Mouse (Mus musculus) left cerebral cortex, adult 9 months (tissue): ENCODE results near the gene Bhlhe40.

ENCODE experiments used
- DNase-seq, 2 experiments: peaks; one replicate each; pipeline ENCODE4 v3.0.0; 2022; ENCODE audit warnings: low spot score in 2 of 2

The Bhlhe40 gene

GRCm38 (mm10) chr6:108663241-108664194, 3.1 kb downstream of the Bhlhe40 start:
- no peak for DNase-seq

GRCm38 (mm10) chr6:108664533-108665150, 4.2 kb downstream of the Bhlhe40 start:
- DNase-seq, result no peak

- no peak for DNase-seq
These were observed 5.2 kb downstream of the Bhlhe40 start for GRCm38 (mm10) chr6:108665587-108665986.

DNA sequence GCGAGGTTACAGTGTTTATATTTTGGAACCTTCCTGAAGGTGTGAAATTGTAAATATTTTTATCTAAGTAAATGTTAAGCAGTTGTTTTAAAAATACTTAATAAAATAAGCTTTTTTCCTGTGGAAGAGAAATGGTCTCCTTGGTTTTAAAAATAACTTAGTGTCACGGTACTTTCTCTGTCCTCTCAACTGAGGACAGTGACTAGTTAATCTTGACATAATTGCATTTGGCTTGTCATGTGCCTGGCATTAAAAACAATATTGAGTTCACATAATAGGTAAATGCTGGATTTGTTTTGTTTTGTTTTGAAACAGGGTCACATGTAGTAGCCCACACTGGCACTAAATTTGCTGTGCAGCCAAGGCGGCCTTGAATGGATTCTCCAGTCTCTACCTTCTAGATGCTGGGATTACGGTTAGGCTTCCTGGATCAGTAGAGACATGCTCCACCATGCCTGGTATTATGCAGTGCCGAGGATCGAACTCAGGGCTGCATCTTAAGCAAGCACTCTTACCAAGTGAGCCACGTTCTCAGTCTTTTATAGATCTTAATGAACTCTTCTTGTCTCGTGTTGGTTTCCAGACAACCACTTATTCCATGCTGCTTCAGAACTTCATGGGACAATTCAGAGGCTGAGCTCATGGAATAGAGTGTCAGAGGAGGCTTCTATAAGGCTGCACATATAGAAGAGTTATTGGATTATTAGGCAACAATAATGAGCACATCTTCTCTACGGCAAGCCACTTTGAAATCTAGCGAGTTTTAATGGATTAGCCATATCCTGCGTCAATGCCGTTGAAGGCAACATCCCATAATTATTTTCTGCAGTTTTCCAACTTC, 6.4 kb downstream of the Bhlhe40 start:
- DNase-seq, result peak in 1 of 2 experiments; percentile 14

DNA sequence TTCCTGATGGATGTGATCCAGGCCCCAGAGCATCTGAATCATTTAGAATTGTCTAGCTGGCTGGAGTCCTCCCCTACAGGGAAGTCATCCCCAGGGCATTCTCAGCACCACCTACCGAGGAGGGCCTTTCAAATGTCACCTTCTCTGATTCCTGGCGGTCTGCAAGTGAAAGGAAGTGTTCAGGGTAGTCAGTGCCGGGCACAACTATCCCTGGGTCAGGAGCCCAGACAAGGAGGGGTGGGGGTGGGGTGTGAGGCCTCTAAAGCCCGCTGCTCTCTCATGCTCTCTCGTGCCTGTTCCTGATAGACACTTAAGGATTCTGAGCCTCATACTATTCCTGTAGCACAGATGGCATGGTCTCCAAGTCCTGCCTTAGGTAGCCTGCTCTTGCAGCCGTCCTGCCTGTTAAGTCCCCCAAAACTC, 7.2 kb downstream of the Bhlhe40 start:
- DNase-seq, result no peak

DNA sequence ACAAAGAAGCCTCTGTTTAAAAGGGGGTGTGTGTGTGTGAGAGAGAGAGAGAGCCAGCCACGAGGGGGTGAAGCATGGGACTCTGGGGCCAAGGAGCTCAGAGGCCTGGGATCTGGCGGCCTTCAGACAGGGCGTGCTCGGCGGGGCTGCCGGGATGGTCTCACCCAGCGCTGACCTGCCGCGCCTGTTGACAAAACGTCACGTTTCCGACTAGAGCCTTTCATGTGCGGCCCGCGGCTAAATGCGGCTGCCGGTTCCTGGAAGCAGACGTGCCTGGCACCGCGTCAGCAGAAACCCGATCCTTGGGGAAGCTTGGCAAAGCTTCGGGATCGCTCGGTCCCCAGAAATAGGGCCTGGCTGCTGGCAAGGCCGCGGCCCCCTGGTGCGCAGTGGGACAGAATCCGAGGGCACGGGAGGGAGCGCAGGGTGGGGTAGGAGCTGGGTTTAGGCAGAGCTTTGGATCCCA, 7.9 kb downstream of the Bhlhe40 start:
- DNase-seq, result peak; percentile 56 to 83

DNA sequence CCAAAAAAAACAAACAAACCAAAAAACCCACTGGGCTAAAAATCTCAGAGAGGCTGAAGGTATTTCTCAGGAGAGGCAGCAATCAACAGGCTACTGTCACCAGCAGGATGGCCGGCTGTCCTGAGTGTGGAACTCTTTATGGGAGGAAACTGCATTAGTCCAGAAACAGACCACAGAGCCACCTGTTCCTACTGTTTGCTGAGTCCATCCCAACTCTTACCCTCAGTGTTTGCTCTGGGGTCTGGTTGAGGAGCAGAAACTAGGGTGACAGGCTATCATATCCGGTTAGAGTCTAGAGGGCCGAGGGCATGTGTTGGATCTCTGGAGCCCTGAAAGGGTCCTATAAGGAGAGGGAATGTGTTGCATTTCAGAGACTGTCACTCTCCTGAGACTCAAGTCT, 9.8 kb downstream of the Bhlhe40 start:
- DNase-seq, result no peak

- no peak for DNase-seq
These were observed 10.4 kb downstream of the Bhlhe40 start for GRCm38 (mm10) chr6:108670821-108671220.

- DNase-seq, result no peak
These were observed 11.7 kb downstream of the Bhlhe40 start for GRCm38 (mm10) chr6:108672094-108672493.

GRCm38 (mm10) chr6:108674221-108674620, 13.8 kb downstream of the Bhlhe40 start:
- DNase-seq, result no peak

- no peak for DNase-seq
These were observed 16.4 kb downstream of the Bhlhe40 start for GRCm38 (mm10) chr6:108676783-108677340.

GRCm38 (mm10) chr6:108677697-108678096, 17.3 kb downstream of the Bhlhe40 start:
- no peak for DNase-seq

- no peak for DNase-seq
These were observed 17.8 kb downstream of the Bhlhe40 start for GRCm38 (mm10) chr6:108678227-108678626.

DNA sequence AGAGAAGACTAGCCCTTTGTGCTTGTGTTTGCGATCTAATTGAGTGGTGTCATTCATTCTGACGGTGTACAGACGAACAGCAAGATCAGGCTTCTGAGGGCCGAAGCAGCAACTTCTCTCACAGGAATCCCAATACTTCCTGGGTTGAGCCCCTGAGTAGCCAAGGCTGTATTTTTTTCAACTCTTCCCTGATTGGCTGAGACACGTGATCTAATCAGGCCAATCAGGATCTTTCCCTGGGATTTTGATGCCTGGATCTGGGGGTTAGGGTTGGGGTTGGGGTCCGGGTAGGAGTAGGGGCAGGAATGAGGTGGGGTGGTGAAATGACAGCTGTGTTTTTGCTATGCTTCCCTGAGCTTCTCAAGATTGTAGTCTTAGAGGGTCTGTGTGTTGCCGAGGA, 20.1 kb downstream of the Bhlhe40 start:
- DNase-seq, result no peak

DNA sequence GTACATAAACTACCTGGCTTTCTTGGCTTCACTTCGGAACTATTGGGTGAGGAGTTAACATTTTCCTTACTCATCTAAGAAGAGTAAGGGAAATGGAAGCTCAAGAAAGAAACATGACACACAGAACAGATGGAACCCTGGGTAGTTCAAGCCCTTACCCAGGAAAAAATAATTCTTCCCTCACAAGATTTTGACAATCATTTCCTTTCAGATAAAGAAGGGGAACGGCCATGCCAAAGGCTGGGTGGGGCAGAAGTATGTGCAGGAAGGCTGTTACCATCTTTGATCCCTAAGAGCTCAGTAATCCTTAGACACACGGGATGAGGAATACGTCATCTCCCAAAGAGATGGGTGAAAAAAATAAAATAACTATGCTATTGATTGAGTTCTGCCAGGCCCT, 20.7 kb downstream of the Bhlhe40 start:
- no peak for DNase-seq

DNA sequence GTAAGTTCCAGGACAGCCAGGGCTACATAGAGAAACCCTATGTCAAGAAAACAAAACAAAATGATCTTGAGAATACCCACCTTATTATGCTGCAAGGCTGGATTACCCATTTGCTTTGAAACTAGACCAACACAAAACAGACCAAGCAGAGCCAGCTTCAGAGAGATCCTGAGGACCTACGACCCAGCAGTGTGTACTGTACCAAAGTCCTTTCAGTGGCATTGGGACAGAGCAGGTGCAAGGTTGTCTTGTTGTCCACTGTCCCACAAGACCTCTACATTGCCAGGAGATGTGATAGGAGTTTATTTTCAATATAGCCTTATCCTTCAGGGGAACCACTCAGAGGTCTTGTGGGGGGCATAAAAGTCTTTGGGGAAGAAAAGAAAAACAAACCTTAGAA, 22.7 kb downstream of the Bhlhe40 start:
- no peak for DNase-seq

- no peak for DNase-seq
These were observed 24.0 kb downstream of the Bhlhe40 start for GRCm38 (mm10) chr6:108684430-108684829.

DNA sequence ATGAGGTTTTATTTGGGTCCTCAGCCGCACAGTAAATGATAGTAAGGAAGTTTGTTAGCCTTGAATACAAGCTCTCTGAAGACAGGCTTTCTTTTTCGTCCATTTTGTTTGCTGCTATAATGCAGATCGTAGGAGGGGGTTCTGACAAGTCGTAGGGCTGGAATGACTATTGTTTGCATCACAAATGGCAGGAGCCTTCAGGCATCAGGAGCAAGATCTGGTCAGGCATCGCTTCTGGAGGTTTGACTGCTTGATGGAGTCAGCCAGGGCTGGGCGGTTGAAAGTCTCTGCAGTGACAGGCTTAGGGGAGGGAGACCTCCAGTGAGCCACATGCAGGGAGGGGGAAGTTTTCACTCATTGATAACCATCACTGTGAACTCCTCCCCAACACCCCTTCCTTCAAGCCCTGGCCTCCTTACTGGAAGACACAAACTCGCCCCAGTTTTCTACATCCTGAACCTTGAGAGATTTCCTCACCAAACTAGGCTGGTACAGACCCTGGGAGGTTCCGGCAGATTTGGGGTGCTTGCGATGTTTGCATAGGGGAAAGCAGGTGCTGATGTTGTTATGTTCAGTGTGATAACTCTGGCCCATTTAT, 25.4 kb downstream of the Bhlhe40 start:
- DNase-seq, result no peak

DNA sequence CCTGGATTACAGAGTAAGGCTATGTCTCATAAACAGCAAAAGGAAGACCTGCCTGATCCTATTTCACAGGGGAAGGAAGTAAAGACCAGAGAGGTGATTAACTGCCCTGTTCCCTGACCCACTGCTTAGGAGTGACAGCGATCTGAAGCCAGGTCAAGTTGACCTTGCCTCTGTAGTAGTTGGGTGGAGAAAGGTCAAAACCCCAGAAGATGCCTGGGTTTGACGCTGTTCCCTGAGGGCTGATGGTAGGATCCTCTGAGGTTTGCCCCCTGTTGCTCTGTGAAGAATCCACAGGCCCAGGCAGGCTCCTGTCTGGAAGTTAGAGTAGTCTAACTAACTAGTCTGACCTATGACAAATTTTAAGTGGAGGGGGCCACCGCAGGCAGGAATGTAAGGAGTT, 26.5 kb downstream of the Bhlhe40 start:
- DNase-seq, result no peak

- no peak for DNase-seq
These were observed 27.9 kb downstream of the Bhlhe40 start for GRCm38 (mm10) chr6:108688344-108688743.

DNA sequence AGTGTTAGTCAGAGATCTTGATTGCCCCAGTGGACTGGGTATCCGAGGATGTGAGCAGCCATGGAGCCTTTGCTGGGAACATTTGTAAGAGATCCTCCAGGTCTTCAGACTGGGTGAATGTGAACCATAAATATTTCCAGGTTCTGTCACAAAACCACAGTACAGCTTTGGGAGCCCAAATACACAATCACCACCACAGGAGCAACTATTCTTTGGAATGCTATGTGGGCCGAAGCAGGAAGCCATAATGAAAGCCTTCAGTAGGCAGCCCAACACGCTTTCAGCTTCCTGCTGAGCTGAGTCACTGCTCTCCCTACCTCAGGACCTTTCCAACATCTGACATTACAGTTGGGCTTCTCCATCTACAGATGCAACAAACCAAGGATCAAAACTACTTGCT, 32.6 kb downstream of the Bhlhe40 start:
- DNase-seq, result no peak
